Mouse (Mus musculus) left cerebral cortex, postnatal 25 days (tissue): ENCODE results near the gene Efcab8. TPM values are rescaled to one million over a fixed set of nuclear protein-coding genes. Genes with fewer than 3 reads are reported as not detected.
"Not testable (repeated sequence)": the region's sequence is repeated elsewhere in the genome, so short reads cannot be mapped to it uniquely, and the experiment has no call there.

ENCODE experiments used
- DNase-seq, 2 experiments: peaks; one replicate each; pipeline ENCODE4 v3.0.0; 2022; ENCODE audit warnings: low spot score in 2 of 2, mixed read lengths in 1 of 2
- intact Hi-C: fragments of 180-260 bp; cut with DNase I; formaldehyde crosslinking; loops from one replicate; pipeline ENCODE4 v1.15.1; 2025
- total RNA-seq, 2 experiments: library from RNA; stranded (reverse); gene quantifications; 2 replicates each; pipeline ENCODE4 v1.2.3; 2021

Gene Efcab8
- total RNA-seq, 2 experiments from 2014 or later, result 0.37 to 0.39 TPM

GRCm38 (mm10) chr2:153809921-153810320 is 30.2 kb downstream of the Efcab8 start:
- intact Hi-C loops, result loop anchor here (5.0 kb wide), 1 partner anchor 117 kb away; no protein-coding TSS in a partner anchor
- no peak for DNase-seq

DNA sequence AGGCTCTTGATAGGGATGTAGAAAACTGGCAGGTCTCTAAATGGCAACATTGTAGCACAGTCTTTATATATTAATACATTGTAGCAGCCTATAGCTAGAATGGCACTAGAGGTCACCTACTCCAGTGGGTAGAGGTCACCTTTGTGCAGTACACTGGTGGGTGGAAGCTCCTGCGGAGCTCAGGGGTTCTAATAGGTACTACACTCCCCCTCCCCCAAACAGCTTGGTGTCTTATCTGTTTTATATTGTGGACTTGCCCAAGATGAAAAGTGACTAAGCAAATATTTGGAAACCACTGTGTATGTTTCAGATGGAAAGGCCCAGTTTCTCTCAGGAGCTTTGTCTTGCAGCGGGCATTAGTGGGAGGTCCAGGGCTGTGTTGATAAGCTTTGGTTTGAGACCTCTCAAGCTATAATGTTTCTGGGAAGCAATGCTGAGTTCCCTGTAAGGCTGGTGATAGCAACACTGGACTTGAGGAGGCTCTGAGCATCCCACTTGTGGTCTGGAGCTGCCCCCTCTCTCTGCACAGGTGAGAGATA is 42.3 kb downstream of the Efcab8 start:
- DNase-seq, result no peak
- intact Hi-C loops, result no loop called here

- intact Hi-C loops, result no loop called here
- no peak for DNase-seq
These were observed 44.9 kb downstream of the Efcab8 start for GRCm38 (mm10) chr2:153824593-153824992.

- DNase-seq, intact Hi-C loops: not testable (repeated sequence)
These were observed 46.2 kb downstream of the Efcab8 start for GRCm38 (mm10) chr2:153825900-153826299.

DNA sequence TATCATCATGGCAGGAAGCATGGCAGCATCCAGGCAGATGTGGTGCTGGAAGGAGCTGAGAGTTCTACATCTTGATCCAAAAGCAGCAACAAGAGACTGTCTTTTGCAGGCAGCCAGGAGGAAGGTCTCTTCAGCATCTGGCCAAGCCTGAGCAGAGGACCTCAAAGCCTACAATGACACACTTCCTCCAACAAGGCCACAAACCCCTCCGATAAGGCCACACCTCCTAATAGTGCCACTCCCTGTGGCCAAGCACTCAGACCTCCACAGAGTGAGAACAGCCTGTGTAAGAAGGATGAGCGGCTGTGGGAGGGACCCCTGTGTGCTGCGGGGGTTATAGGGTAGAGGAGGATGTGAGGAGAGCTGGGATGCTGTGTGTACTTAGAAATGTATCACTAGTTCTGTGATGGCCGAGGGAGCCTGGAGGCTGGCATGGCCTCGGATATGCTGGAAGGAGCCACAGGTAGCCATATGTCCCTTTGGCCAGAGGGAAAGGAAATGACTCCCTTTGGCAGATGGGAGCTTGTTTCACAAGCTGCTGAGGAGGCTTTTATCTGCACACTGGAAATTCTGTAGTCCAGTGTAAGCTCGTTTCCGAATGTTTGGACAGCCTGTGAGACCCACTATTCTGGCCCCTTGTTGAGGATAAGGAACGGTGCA is 47.6 kb downstream of the Efcab8 start:
- intact Hi-C loops, result no loop called here
- DNase-seq, result no peak

GRCm38 (mm10) chr2:153828704-153829103 is 49.0 kb downstream of the Efcab8 start:
- DNase-seq, result no peak
- intact Hi-C loops, result no loop called here

GRCm38 (mm10) chr2:153833291-153833690 is 53.6 kb downstream of the Efcab8 start:
- intact Hi-C loops, result no loop called here

GRCm38 (mm10) chr2:153842854-153843253 is 63.1 kb downstream of the Efcab8 start:
- intact Hi-C loops, result no loop called here
- no peak for DNase-seq

More at GRCm38 (mm10) chr2:153833291-153833690, 53.6 kb downstream of the Efcab8 start:
- no peak for DNase-seq

- DNase-seq, result no peak
- intact Hi-C loops, result no loop called here
These were observed 68.7 kb downstream of the Efcab8 start for GRCm38 (mm10) chr2:153848389-153848788.

DNA sequence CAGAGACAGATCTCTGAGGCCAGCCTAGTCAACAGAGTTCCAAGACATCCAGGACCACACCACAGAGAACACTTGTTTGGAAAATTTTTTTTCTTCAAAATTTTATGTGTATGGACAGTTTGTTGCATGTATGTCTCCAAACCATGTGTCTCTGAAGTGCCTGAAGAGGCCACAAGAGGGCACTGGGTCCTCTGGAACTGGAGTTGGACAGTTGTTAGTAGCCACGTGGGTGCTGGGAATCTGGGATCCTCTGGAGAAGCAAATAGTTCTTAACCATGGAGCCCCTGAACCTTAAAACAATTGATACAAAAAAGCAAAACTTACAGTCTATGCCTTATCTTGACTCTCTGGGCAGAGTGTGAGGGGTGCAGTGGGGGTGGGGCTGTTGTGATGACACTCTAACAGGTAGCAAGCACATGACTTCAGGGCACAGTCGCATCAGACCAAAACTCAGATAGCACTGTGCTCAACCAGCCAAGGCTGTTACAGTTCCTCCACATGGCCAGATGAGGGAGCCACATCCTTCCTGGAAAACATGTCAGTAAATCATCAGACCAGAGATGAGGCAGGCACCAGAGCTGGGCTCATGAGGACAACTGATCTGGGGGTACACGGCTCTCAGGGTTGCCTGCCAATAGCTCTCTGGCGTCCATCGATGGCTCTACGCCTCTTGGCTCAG is 70.8 kb downstream of the Efcab8 start:
- DNase-seq, result no peak
- intact Hi-C loops, result loop anchor here (1.0 to 2.0 kb wide), 3 partner anchors 43 to 182 kb away; no protein-coding TSS in a partner anchor

DNA sequence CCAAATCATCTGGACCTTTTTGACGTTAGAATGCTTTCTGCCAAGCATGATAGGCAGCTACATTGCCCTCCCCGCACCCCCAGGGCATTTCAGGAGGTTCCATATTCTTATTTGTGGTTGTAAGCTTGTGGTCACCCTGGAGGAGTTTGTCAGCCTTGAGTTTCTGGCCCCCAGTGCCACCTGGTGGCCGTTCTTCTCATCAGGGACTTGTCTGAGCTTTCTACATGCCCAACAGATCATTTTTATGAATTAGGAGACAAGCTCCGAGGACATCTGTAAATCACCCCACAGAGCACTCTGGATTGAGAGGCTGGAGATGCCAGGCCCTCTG is 71.3 kb downstream of the Efcab8 start:
- intact Hi-C loops, result loop anchor here (1.0 to 2.0 kb wide), 3 partner anchors 44 to 182 kb away; no protein-coding TSS in a partner anchor
- peak; percentile 46 to 58 for DNase-seq

DNA sequence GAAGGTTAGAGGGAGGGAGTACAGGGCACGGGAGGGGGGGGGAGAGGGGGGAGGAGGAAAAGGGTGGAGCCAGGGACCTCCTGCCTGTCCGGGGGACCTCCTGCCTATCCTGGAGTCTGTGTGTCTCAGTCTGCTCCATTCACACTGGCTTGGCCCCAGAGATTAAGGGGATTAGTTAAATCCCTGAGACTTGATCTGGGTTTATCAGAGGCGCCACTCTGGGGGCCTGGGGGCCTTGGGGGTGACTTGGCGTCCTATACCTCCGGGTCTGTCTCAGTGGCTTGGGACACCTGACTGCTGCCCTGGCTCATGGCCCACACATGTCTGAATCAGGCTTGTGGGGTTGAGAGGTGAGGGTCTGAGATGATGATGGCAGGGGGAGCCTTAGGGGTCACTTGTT is 73.8 kb downstream of the Efcab8 start:
- DNase-seq, result no peak
- intact Hi-C loops, result no loop called here

- no peak for DNase-seq
- intact Hi-C loops, result no loop called here
These were observed 79.8 kb downstream of the Efcab8 start for GRCm38 (mm10) chr2:153859581-153859980.

- DNase-seq, result no peak
- intact Hi-C loops, result no loop called here
These were observed 80.6 kb downstream of the Efcab8 start for GRCm38 (mm10) chr2:153860315-153860714.

- DNase-seq, result no peak
- intact Hi-C loops, result no loop called here
These were observed 81.0 kb downstream of the Efcab8 start for GRCm38 (mm10) chr2:153860715-153861114.

GRCm38 (mm10) chr2:153861960-153862359 is 82.2 kb downstream of the Efcab8 start:
- no peak for DNase-seq
- intact Hi-C loops, result no loop called here

GRCm38 (mm10) chr2:153870984-153871383 is 91.3 kb downstream of the Efcab8 start, which contains the start of gene Sun5:
Gene Sun5, minus strand, starts transcription at chr2:153871084.
- DNase-seq, result no peak
- intact Hi-C loops, result no loop called here

GRCm38 (mm10) chr2:153874745-153875144 is 95.0 kb downstream of the Efcab8 start, which contains the start of gene Bpifb2:
Gene Bpifb2, plus strand, starts transcription at chr2:153875045.
- DNase-seq, result no peak
- intact Hi-C loops, result no loop called here
